Mouse (Mus musculus): Measurements from ENCODE around the gene Gm12253. TPM values are rescaled to one million over a fixed set of nuclear protein-coding genes. Genes with fewer than 3 reads are reported as not detected.

Gm12253 gene
- polyA plus RNA-seq, 1 experiment from 2014 or later, result not detected

Other genes starting within 250 kb of the Gm12253 start
- gene Igtp, start 233.0 kb upstream of the Gm12253 start, polyA plus RNA-seq (2016; fragmentation: Nextera tagmentation; extraction: Ambion mirVana), result 2.3 and 2.4 TPM in 2 replicates
- gene Irgm2, start 232.9 kb upstream of the Gm12253 start, polyA plus RNA-seq (2016; fragmentation: Nextera tagmentation; extraction: Ambion mirVana), result 0.63 and 0.87 TPM in 2 replicates
- gene 4930438A08Rik, start 157.8 kb upstream of the Gm12253 start, polyA plus RNA-seq (2016; fragmentation: Nextera tagmentation; extraction: Ambion mirVana), result not detected in 2 replicates
- 28.0 and 29.2 TPM in 2 replicates for gene Zfp692, start 125.5 kb upstream of the Gm12253 start, polyA plus RNA-seq (2016; fragmentation: Nextera tagmentation; extraction: Ambion mirVana)
- 32.1 and 32.3 TPM in 2 replicates for gene Zfp672, start 102.2 kb upstream of the Gm12253 start, polyA plus RNA-seq (2016; fragmentation: Nextera tagmentation; extraction: Ambion mirVana)
- 39.0 and 39.8 TPM in 2 replicates for gene Sh3bp5l, start 101.8 kb upstream of the Gm12253 start, polyA plus RNA-seq (2016; fragmentation: Nextera tagmentation; extraction: Ambion mirVana)
- gene Lypd8, start 53.5 kb upstream of the Gm12253 start, polyA plus RNA-seq (2016; fragmentation: Nextera tagmentation; extraction: Ambion mirVana), result not detected in 2 replicates
- not detected in 2 replicates for gene 1810065E05Rik, start 11.4 kb upstream of the Gm12253 start, polyA plus RNA-seq (2016; fragmentation: Nextera tagmentation; extraction: Ambion mirVana)
- not detected in 2 replicates for gene Lypd9, start 20.4 kb downstream of the Gm12253 start, polyA plus RNA-seq (2016; fragmentation: Nextera tagmentation; extraction: Ambion mirVana)
- gene Olfr30, start 29.7 kb downstream of the Gm12253 start, polyA plus RNA-seq (2016; fragmentation: Nextera tagmentation; extraction: Ambion mirVana), result not detected in 2 replicates
- gene Olfr332, start 60.0 kb downstream of the Gm12253 start, polyA plus RNA-seq (2016; fragmentation: Nextera tagmentation; extraction: Ambion mirVana), result not detected in 2 replicates
- gene Olfr331, start 70.0 kb downstream of the Gm12253 start, polyA plus RNA-seq (2016; fragmentation: Nextera tagmentation; extraction: Ambion mirVana), result not detected in 2 replicates
- gene Olfr330, start 102.3 kb downstream of the Gm12253 start, polyA plus RNA-seq (2016; fragmentation: Nextera tagmentation; extraction: Ambion mirVana), result not detected in 2 replicates
- gene Olfr329-ps, start 113.9 kb downstream of the Gm12253 start, polyA plus RNA-seq (2016; fragmentation: Nextera tagmentation; extraction: Ambion mirVana), result not detected in 2 replicates
- gene Olfr328, start 123.1 kb downstream of the Gm12253 start, polyA plus RNA-seq (2016; fragmentation: Nextera tagmentation; extraction: Ambion mirVana), result 0.08 and 0.09 TPM in 2 replicates
- gene Olfr224, start 138.0 kb downstream of the Gm12253 start, polyA plus RNA-seq (2016; fragmentation: Nextera tagmentation; extraction: Ambion mirVana), result not detected in 2 replicates
- not detected in 2 replicates for gene Olfr325, start 145.2 kb downstream of the Gm12253 start, polyA plus RNA-seq (2016; fragmentation: Nextera tagmentation; extraction: Ambion mirVana)
- gene Olfr324, start 162.6 kb downstream of the Gm12253 start, polyA plus RNA-seq (2016; fragmentation: Nextera tagmentation; extraction: Ambion mirVana), result not detected in 2 replicates
- not detected in 2 replicates for gene 2210407C18Rik, start 183.5 kb downstream of the Gm12253 start, polyA plus RNA-seq (2016; fragmentation: Nextera tagmentation; extraction: Ambion mirVana)
- not detected in 2 replicates for gene Olfr323, start 197.9 kb downstream of the Gm12253 start, polyA plus RNA-seq (2016; fragmentation: Nextera tagmentation; extraction: Ambion mirVana)
- 0.15 and 0.35 TPM in 2 replicates for gene Trim58, start 207.9 kb downstream of the Gm12253 start, polyA plus RNA-seq (2016; fragmentation: Nextera tagmentation; extraction: Ambion mirVana)
- gene Olfr322, start 226.2 kb downstream of the Gm12253 start, polyA plus RNA-seq (2016; fragmentation: Nextera tagmentation; extraction: Ambion mirVana), result not detected in 2 replicates
- not detected in 2 replicates for gene Olfr320, start 248.5 kb downstream of the Gm12253 start, polyA plus RNA-seq (2016; fragmentation: Nextera tagmentation; extraction: Ambion mirVana)